Mouse (Mus musculus) cerebellum, adult 11 months (tissue): ENCODE measurements around the gene Pex14.

ENCODE experiments used
- DNase-seq: peaks from one replicate; pipeline ENCODE4 v3.0.0; 2022

Pex14 gene

GRCm38 (mm10) chr4:149049351-149050159 is 50.1 kb downstream of the Pex14 start:
- DNase-seq, result no peak

GRCm38 (mm10) chr4:149048625-149049228 is 50.9 kb downstream of the Pex14 start:
- DNase-seq, result no peak

- no peak for DNase-seq
Measured at GRCm38 (mm10) chr4:149047360-149047759, 52.3 kb downstream of the Pex14 start.

- no peak for DNase-seq
Measured at GRCm38 (mm10) chr4:149045885-149046284, 53.8 kb downstream of the Pex14 start.

- no peak for DNase-seq
Measured at GRCm38 (mm10) chr4:149040289-149040688, 59.4 kb downstream of the Pex14 start.

- no peak for DNase-seq
Measured at GRCm38 (mm10) chr4:149037706-149038105, 62.0 kb downstream of the Pex14 start.

GRCm38 (mm10) chr4:149036592-149036991 is 63.1 kb downstream of the Pex14 start:
- DNase-seq, result no peak

GRCm38 (mm10) chr4:149031507-149031906 is 68.2 kb downstream of the Pex14 start:
- no peak for DNase-seq

GRCm38 (mm10) chr4:149027571-149027970 is 72.1 kb downstream of the Pex14 start:
- DNase-seq, result no peak

GRCm38 (mm10) chr4:149025242-149025641 is 74.4 kb downstream of the Pex14 start:
- DNase-seq, result no peak

GRCm38 (mm10) chr4:149021021-149021420 is 78.7 kb downstream of the Pex14 start:
- DNase-seq, result no peak

GRCm38 (mm10) chr4:149019456-149019855 is 80.2 kb downstream of the Pex14 start:
- DNase-seq, result no peak

GRCm38 (mm10) chr4:149006756-149007155 is 92.9 kb downstream of the Pex14 start:
- no peak for DNase-seq

- no peak for DNase-seq
Measured at GRCm38 (mm10) chr4:149006107-149006506, 93.6 kb downstream of the Pex14 start.

- DNase-seq, result no peak
Measured at GRCm38 (mm10) chr4:149002441-149003093, 97.1 kb downstream of the Pex14 start.

GRCm38 (mm10) chr4:149001515-149001914 is 98.2 kb downstream of the Pex14 start:
- no peak for DNase-seq

- DNase-seq, result no peak
Measured at GRCm38 (mm10) chr4:149000746-149001145, 98.9 kb downstream of the Pex14 start.

- DNase-seq, result no peak
Measured at GRCm38 (mm10) chr4:148993948-148994347, 105.7 kb downstream of the Pex14 start.

- no peak for DNase-seq
Measured at GRCm38 (mm10) chr4:148990038-148990437, 109.6 kb downstream of the Pex14 start.

GRCm38 (mm10) chr4:148985541-148986476 is 113.9 kb downstream of the Pex14 start:
- DNase-seq, result no peak

GRCm38 (mm10) chr4:148984701-148985540 is 114.8 kb downstream of the Pex14 start:
- DNase-seq, result no peak

- no peak for DNase-seq
Measured at GRCm38 (mm10) chr4:148982274-148982673, 117.4 kb downstream of the Pex14 start.
